Mouse (Mus musculus) hindbrain, embryonic 12.5 days (tissue): ENCODE results near the gene Pbx3. TPM values are rescaled to one million over a fixed set of nuclear protein-coding genes. Genes with fewer than 3 reads are reported as not detected.

ENCODE experiments used
- ATAC-seq: fragments of 200-750 bp; cut with Nextera tagmentation; 2 replicates; pipeline ENCODE4 v1.8.0; 2017; ENCODE audit warnings: moderate TSS enrichment; ENCODE audit not compliant: low FRiP score
- H3K27ac ChIP-seq: fragments of 300-500 bp; sonication (generic); 2 replicates; pipeline ENCODE4 v1.5.1; 2016; ENCODE audit warnings: mild to moderate bottlenecking
- H3K27me3 ChIP-seq: fragments of 300-500 bp; sonication (generic); 2 replicates; pipeline ENCODE4 v1.6.1; 2016; ENCODE audit warnings: mild to moderate bottlenecking
- H3K36me3 ChIP-seq: fragments of 300-500 bp; sonication (generic); 2 replicates; pipeline ENCODE4 v1.6.1; 2016; ENCODE audit warnings: mild to moderate bottlenecking
- H3K4me1 ChIP-seq: fragments of 300-500 bp; sonication (generic); 2 replicates; pipeline ENCODE4 v1.6.1; 2016
- H3K4me2 ChIP-seq: fragments of 300-500 bp; sonication (generic); replicated peaks from 2 replicates; pipeline ENCODE4 v1.6.1; 2016; ENCODE audit warnings: mild to moderate bottlenecking
- H3K4me3 ChIP-seq: fragments of 300-500 bp; sonication (generic); 2 replicates; pipeline ENCODE4 v1.5.1; 2016; ENCODE audit warnings: mild to moderate bottlenecking
- H3K9ac ChIP-seq: fragments of 300-500 bp; sonication (generic); 2 replicates; pipeline ENCODE4 v1.6.1; 2016; ENCODE audit warnings: mild to moderate bottlenecking, moderate library complexity
- H3K9me3 ChIP-seq: fragments of 300-500 bp; sonication (generic); replicated peaks from 2 replicates; pipeline ENCODE4 v1.6.1; 2016; ENCODE audit warnings: mild to moderate bottlenecking
- WGBS: fragments of 180-500 bp; shearing (Covaris S2); methylation state at CpG from one replicate; pipeline ENCODE4 v1.1.7; 2016; 5-methylcytosine and 5-hydroxymethylcytosine counted together
- polyA plus RNA-seq: library from polyadenylated mRNA; unstranded; fragments of >200 nt; fragmentation: Nextera tagmentation; extraction: Ambion mirVana; gene quantifications from 2 replicates; pipeline ENCODE4 v1.2.1, GENCODE M21; 2016

Pbx3 gene
- polyA plus RNA-seq, 1 experiment from 2014 or later: 106 TPM

DNA sequence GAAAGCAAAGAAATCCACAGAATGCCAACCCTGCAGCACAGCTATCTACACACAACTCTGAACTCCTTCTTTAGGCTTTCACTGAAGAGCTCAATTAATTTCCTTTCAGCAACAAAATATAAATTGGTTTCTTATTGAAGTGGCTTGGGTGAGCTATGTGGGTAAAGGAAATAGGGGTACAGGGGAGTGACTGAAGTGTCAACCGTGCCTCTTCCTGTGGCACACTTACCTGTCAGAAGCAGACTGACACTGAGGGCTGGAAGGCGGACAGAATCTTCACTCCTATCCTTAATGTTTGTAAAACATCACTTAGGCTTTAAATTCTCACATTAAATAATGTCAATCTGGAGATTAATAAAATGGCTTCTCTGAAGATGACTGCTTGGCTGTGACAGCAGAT, 168.6 kb downstream of the Pbx3 start:
- WGBS: 93% methylated on average over 2 of the region's 2 CpGs
- H3K4me3 ChIP-seq: no peak overlapping the region

DNA sequence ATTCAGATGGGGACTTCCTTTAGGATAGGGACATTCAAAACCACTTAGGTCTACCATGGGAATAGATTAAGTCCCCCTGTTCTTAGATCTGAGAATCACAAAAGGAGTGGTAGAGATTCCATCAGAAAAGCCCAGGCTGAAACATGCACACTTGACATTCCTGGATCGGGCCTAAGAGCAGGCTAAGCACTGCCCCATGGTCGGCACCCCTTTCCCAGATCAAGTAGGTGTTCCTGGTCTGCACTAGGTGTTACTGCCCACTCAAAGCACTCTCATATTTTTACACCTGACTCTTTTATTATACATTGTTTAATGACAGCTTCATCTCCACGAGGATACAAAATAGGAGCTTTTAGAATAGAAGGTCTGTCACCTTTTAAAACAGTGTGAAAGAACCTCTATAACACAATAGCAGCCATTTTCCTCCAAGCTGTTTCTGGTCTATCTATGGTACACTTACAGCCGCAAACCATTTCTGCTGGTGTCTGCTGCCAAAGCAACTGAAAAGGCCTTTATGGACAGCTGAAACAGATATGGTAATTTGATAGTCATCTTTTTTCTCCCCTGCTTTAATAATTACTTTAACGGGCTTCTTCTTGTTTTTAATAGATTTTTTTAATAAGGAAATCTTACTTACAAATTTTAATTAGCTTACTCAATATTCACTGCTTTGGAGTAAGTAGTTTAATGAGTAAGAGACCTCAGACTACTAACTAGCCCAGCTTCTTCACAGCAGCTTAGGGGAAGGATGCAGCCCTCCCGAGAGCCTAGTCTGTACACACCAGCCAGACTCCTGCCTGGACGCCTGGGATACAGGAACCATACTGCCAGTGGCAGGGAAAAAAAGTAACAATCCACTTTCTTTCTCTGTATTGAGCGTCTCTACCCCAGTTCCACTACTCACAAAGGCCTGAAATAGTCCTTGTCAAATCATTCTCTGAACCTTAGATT, 178.8 kb downstream of the Pbx3 start:
- H3K27ac ChIP-seq: peak overlapping the region; percentile 48
- peaks cover 5% of the 10 kb centered on the region; the same call in 1 of the 2 replicates for H3K36me3 ChIP-seq
- 72% methylated on average over 8 of the region's 8 CpGs for WGBS
- no peak for ATAC-seq
- peaks cover 23% of the 10 kb centered on the region for H3K4me1 ChIP-seq
- no peak overlapping the region for H3K9ac ChIP-seq
- H3K9me3 ChIP-seq: no peaks in the 10 kb centered on the region
- H3K4me3 ChIP-seq: no peak overlapping the region
- H3K4me2 ChIP-seq: no peak overlapping the region
- H3K27me3 ChIP-seq: no peaks in the 10 kb centered on the region

More for the DNA sequence above, 168.6 kb downstream of the Pbx3 start:
- no peak for ATAC-seq
- Histone ChIP-seq H3K4me1 (no peaks in the 10 kb centered on the region), H3K4me2 (no peak overlapping the region), H3K27ac (no peak overlapping the region), H3K9ac (no peak overlapping the region), H3K9me3 (no peaks in the 10 kb centered on the region), H3K27me3 (no peaks in the 10 kb centered on the region), H3K36me3 (peaks cover 19% of the 10 kb centered on the region)

DNA sequence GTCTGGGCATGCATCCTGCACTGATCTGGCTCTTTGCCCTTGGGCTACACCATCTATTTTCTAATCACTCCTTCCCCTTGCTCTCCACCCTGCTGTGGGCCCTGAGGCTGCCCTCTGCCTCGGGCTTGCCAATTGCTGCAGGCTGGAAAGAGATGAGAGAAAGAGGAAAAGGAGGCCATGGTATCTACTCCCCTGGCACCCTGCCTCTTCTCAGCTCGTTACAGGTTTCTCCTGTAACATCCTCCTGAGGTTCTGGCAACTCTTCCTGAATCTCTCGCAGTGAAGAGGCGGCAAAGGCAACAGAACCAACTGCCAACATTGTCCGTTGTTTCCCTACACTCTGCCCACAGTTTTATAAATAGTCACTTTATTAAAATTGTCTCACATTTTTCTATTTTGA, 179.7 kb downstream of the Pbx3 start:
- Histone ChIP-seq H3K4me1 (peaks cover 23% of the 10 kb centered on the region), H3K27me3 (no peaks in the 10 kb centered on the region), H3K4me2 (no peak overlapping the region), H3K4me3 (no peak overlapping the region), H3K9ac (no peak overlapping the region), H3K9me3 (no peaks in the 10 kb centered on the region), H3K27ac (peak overlapping the region; percentile 60; the same call in 1 of the 2 replicates), H3K36me3 (peaks cover 5% of the 10 kb centered on the region; the same call in 1 of the 2 replicates)
- ATAC-seq: no peak
- WGBS: 76% methylated on average over 5 of the region's 5 CpGs

DNA sequence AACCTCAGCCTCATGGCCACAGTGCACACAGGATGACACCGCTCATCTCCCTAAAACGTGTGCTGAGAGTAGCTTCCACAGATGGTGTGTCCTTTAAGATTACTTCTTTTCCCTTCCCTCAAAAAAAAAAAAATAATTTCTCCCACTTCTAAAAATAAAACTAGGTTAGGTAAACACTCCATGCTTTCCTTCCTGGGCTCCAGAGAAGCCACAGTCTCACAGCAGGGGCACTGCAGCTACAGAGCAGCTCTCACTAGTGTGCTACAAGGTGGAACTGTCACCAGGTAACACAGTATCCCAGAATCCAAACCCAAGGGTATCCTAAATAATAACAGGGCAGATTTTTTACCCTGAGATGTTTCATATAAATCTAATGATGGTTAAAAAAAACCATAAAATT, 185.6 kb downstream of the Pbx3 start:
- H3K4me3 ChIP-seq: no peak overlapping the region
- H3K27ac ChIP-seq: no peak overlapping the region
- H3K9me3 ChIP-seq: no peaks in the 10 kb centered on the region
- 85% methylated on average over 2 of the region's 2 CpGs for WGBS
- no peaks in the 10 kb centered on the region for H3K4me1 ChIP-seq
- no peak overlapping the region for H3K4me2 ChIP-seq
- peaks cover 7% of the 10 kb centered on the region; the same call in 1 of the 2 replicates for H3K36me3 ChIP-seq
- no peak overlapping the region for H3K9ac ChIP-seq
- H3K27me3 ChIP-seq: no peaks in the 10 kb centered on the region
- ATAC-seq: no peak

DNA sequence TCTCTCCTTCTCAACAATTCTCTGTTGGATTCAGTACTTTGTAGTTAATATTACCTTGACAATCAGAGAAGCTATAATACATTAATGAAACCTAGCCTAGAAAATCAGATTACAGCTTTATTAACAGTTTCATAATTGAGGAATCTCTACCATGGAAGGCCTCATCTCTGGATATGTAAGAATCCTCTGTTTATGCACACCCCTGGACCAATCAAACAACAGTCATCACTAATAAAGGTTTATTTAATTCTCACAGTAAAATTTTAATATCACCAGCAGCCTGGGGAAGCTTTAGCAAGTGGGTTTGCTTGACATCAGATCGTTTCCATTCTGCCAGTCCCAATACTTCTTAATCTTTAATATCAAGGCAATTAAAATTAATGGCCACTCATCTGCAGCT, 191.3 kb downstream of the Pbx3 start:
- no peak overlapping the region for H3K4me2 ChIP-seq
- H3K9me3 ChIP-seq: no peaks in the 10 kb centered on the region
- peaks cover 8% of the 10 kb centered on the region for H3K36me3 ChIP-seq
- no peak for ATAC-seq
- WGBS: 70% methylated on average over 1 of the region's 1 CpGs
- H3K9ac ChIP-seq: no peak overlapping the region
- peaks cover 10% of the 10 kb centered on the region for H3K4me1 ChIP-seq
- no peak overlapping the region for H3K4me3 ChIP-seq
- H3K27ac ChIP-seq: peak overlapping the region; percentile 62; the same call in 1 of the 2 replicates
- no peaks in the 10 kb centered on the region for H3K27me3 ChIP-seq

DNA sequence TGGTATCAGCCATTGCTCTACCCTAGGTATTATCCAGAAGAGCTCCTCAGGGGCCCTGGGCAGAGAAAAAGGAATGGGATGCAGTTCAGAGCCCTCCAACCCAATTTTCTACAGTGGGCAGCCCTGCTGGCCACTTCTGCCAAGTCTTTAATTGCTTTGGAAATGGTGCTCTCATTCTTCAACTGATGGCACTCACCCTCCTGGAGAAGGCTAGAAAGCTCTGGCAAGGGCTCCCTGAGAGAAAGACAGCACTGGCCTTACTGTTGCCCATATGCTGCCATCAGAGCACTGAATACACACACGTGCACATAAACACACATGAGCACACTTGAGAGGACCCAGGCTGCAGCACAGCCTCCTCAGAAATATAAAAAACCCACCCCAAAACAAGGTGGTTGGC, 193.6 kb downstream of the Pbx3 start:
- peaks cover 28% of the 10 kb centered on the region for H3K4me1 ChIP-seq
- peak overlapping the region; percentile 12; the same call in 1 of the 2 replicates for H3K27ac ChIP-seq

DNA sequence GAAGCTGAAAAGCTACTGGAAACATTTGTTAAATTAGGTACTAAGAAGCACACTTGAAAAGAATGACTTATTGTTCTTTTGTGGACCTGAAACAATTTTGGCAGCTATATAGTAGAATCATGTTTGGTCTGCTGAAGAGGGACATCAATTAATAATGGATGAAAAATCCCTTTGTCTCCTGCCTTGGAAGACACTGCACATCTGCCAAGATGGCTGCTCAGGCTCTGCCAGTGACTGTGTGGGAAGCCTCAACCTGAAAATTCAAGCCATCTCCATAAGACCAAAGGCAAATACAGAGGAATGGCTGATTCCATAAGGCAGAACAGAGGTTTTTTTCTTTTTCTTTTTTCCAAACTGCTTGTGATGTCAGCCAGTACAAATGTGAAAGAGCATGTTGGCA, 194.3 kb downstream of the Pbx3 start:
- Histone ChIP-seq H3K4me3 (no peak overlapping the region), H3K27me3 (no peaks in the 10 kb centered on the region), H3K4me2 (no peak overlapping the region), H3K27ac (peak overlapping the region; percentile 12; the same call in 1 of the 2 replicates), H3K36me3 (peaks cover 16% of the 10 kb centered on the region), H3K4me1 (peaks cover 34% of the 10 kb centered on the region), H3K9me3 (no peaks in the 10 kb centered on the region), H3K9ac (no peak overlapping the region)
- no peak for ATAC-seq

More for the DNA sequence above, 193.6 kb downstream of the Pbx3 start:
- no peaks in the 10 kb centered on the region for H3K9me3 ChIP-seq
- peaks cover 16% of the 10 kb centered on the region for H3K36me3 ChIP-seq
- no peaks in the 10 kb centered on the region for H3K27me3 ChIP-seq
- no peak overlapping the region for H3K4me3 ChIP-seq
- H3K4me2 ChIP-seq: no peak overlapping the region
- H3K9ac ChIP-seq: no peak overlapping the region
- ATAC-seq: no peak
- 85% methylated on average over 1 of the region's 1 CpGs for WGBS

DNA sequence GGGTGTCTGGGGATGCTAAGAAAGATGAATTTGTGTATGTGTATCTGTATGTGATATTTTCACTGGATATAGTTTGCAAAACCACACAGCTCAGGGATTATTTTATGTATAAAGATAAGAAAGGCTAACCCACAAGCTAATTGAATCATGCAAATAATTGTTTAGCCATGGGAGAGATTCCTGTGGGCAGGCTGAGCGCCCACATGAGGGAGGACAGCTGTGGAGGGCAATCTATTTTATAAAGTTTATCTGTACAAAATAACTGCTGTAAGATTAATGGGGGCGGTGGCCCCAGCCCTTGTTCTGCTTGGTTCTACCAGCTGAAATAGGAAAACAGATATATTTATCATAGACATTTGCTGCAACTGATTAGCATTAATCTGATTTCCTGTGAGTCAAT, 202.5 kb downstream of the Pbx3 start:
- 87% methylated on average over 2 of the region's 2 CpGs for WGBS
- H3K4me2 ChIP-seq: no peak overlapping the region
- ATAC-seq: no peak
- no peak overlapping the region for H3K27ac ChIP-seq
- peaks cover 20% of the 10 kb centered on the region for H3K36me3 ChIP-seq
- no peak overlapping the region for H3K4me3 ChIP-seq
- peaks cover 27% of the 10 kb centered on the region for H3K4me1 ChIP-seq
- H3K9ac ChIP-seq: no peak overlapping the region
- H3K9me3 ChIP-seq: no peaks in the 10 kb centered on the region
- H3K27me3 ChIP-seq: no peaks in the 10 kb centered on the region

DNA sequence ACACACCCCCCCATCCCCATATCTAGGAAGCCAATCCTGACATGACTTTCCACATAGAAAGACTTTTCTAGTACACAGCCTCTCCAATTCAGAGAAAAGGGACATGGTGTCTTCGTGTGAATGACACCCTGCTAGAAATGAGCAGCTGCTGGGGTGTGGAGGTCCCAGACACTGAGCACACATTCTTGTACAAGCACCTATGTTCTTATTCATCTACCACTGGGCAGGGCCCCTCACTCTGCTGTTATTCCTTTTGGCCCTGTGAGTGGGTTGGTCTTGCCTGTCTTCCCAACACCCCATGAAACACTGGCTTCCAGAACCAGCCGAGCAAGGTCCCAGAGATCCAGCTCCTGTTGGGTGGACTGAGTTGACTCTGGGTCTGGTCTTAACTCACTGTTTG, 203.3 kb downstream of the Pbx3 start:
- Histone ChIP-seq H3K4me2 (no peak overlapping the region), H3K27me3 (no peaks in the 10 kb centered on the region), H3K36me3 (peaks cover 16% of the 10 kb centered on the region), H3K9me3 (no peaks in the 10 kb centered on the region), H3K9ac (no peak overlapping the region), H3K4me1 (peaks cover 23% of the 10 kb centered on the region; the same call in 1 of the 2 replicates), H3K27ac (no peak overlapping the region), H3K4me3 (no peak overlapping the region)
- ATAC-seq: no peak
- WGBS: 93% methylated on average over 2 of the region's 2 CpGs

DNA sequence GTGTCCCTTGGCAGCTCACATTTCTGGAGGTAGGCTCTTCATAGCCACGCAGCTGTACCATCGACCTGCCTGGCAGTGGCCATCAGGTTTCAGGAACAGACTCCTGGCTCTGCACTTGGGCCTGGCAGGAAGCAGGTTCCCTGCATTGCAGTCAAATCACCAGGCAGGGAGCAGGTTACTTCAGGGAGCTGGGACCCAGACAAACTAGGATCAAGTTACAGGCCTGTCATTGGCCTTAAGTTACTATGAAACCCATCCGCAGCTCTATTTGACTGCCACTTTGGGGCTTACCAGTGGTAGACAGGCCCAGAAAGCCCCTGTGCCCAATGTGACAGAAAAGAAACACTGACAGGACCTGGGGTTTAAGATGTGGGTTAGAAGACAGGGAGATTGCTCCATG, 204.8 kb downstream of the Pbx3 start:
- Histone ChIP-seq H3K4me2 (no peak overlapping the region), H3K4me3 (no peak overlapping the region), H3K27ac (peak overlapping the region; percentile 52; the same call in 1 of the 2 replicates), H3K36me3 (peaks cover 16% of the 10 kb centered on the region), H3K27me3 (no peaks in the 10 kb centered on the region), H3K9me3 (no peaks in the 10 kb centered on the region), H3K4me1 (0 out of 2 replicates have a peak, but pooled peaks cover 10% of the 10 kb centered on the region), H3K9ac (no peak overlapping the region)
- WGBS: 68% methylated on average over 3 of the region's 3 CpGs
- no peak for ATAC-seq

DNA sequence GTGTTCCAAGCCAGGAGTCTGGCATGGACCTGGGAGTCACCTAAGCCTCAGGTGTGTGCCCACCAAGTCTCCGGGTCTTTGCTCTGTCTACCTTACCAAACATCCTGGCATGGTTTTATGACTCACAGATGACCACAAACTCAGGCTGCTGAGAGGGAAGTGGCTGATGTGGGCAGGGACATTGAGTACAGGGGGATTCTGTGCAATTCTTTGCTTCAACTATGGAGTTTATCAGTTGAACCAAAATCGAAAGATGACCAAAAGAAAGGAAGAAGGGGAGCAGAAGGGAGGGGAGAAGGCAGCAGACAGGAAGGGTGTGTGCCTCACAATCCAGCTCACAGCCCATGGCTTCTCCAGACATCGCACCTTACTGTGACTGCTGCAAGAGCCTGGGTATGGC, 210.5 kb downstream of the Pbx3 start:
- 0 out of 2 replicates have a peak, but pooled peaks cover 4% of the 10 kb centered on the region for H3K4me1 ChIP-seq
- H3K4me2 ChIP-seq: no peak overlapping the region
- 98% methylated on average over 3 of the region's 3 CpGs for WGBS
- no peaks in the 10 kb centered on the region for H3K36me3 ChIP-seq
- no peaks in the 10 kb centered on the region for H3K9me3 ChIP-seq
- H3K4me3 ChIP-seq: no peak overlapping the region
- no peaks in the 10 kb centered on the region for H3K27me3 ChIP-seq
- no peak overlapping the region for H3K9ac ChIP-seq
- ATAC-seq: no peak
- no peak overlapping the region for H3K27ac ChIP-seq

DNA sequence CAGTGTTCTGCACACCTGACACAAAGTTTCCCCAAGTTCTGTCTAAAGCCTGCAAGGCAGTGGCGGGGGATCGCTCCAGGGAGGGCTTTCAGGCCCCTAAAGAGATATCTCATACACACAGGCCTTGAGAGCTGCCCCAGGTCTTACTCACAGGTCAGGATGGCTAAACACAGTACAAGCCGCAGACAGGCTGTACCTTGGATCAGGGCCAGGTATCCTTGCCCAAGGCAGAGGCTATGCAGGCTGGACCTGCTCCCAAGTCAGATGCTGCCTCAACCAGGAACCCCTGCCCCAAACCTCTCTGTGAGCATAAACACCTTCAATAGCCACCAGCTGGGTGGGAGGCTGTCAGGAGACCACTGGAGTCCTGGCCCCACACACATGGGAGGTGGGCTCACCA, 215.2 kb downstream of the Pbx3 start:
- ATAC-seq: no peak
- no peak overlapping the region for H3K27ac ChIP-seq
- 0 out of 2 replicates have a peak, but pooled peaks cover 4% of the 10 kb centered on the region for H3K4me1 ChIP-seq
- H3K4me2 ChIP-seq: no peak overlapping the region
- WGBS: 85% methylated on average over 3 of the region's 3 CpGs
- H3K4me3 ChIP-seq: no peak overlapping the region
- no peak overlapping the region for H3K9ac ChIP-seq
- no peaks in the 10 kb centered on the region for H3K27me3 ChIP-seq
- no peaks in the 10 kb centered on the region for H3K9me3 ChIP-seq
- no peaks in the 10 kb centered on the region for H3K36me3 ChIP-seq
